Mouse (Mus musculus) midbrain, embryonic 11.5 days (tissue): Measurements from ENCODE around the gene Abce1. TPM values are rescaled to one million over a fixed set of nuclear protein-coding genes. Genes with fewer than 3 reads are reported as not detected.

Experiments used
- ATAC-seq: fragments of 200-750 bp; cut with Nextera tagmentation; 2 replicates; pipeline ENCODE4 v1.8.0; 2017; ENCODE audit warnings: moderate TSS enrichment, moderate library complexity; ENCODE audit not compliant: low FRiP score
- DNase-seq: peaks from one replicate; pipeline ENCODE4 v3.0.0; 2015; ENCODE audit warnings: low spot score; ENCODE audit errors: missing footprints
- H3K27ac ChIP-seq: fragments of 300-500 bp; sonication (generic); 2 replicates; pipeline ENCODE4 v1.5.1; 2014; ENCODE audit warnings: low read depth, low read length
- H3K27me3 ChIP-seq: fragments of 300-500 bp; sonication (generic); 2 replicates; pipeline ENCODE4 v1.6.1; 2014; ENCODE audit warnings: mild to moderate bottlenecking, low read length, moderate library complexity, mixed read lengths; ENCODE audit not compliant: control insufficient read depth, insufficient read depth
- H3K36me3 ChIP-seq: fragments of 300-500 bp; sonication (generic); 2 replicates; pipeline ENCODE4 v1.6.1; 2014; ENCODE audit warnings: mild to moderate bottlenecking, low read length, moderate library complexity, mixed read lengths; ENCODE audit not compliant: control insufficient read depth, insufficient read depth
- H3K4me1 ChIP-seq: fragments of 300-500 bp; sonication (generic); 2 replicates; pipeline ENCODE4 v1.6.1; 2014; ENCODE audit warnings: low read length; ENCODE audit not compliant: control insufficient read depth, insufficient read depth
- H3K4me2 ChIP-seq: fragments of 300-500 bp; sonication (generic); 2 replicates; pipeline ENCODE4 v1.6.1; 2014; ENCODE audit warnings: mild to moderate bottlenecking, moderate library complexity
- H3K4me3 ChIP-seq: fragments of 300-500 bp; sonication (generic); 2 replicates; pipeline ENCODE4 v1.5.1; 2014; ENCODE audit warnings: low read depth, low read length
- H3K9ac ChIP-seq: fragments of 300-500 bp; sonication (generic); 2 replicates; pipeline ENCODE4 v1.6.1; 2014; ENCODE audit warnings: low read length
- H3K9me3 ChIP-seq: fragments of 300-500 bp; sonication (generic); 2 replicates; pipeline ENCODE4 v1.6.1; 2016; ENCODE audit warnings: low read length; ENCODE audit not compliant: control insufficient read depth
- WGBS: fragments of 180-500 bp; shearing (Covaris S2); extraction: QIAGEN DNeasy Blood & Tissue Kit; methylation state at CpG from one replicate; pipeline ENCODE4 v1.1.7; 2014; 5-methylcytosine and 5-hydroxymethylcytosine counted together
- polyA plus RNA-seq: library from polyadenylated mRNA; unstranded; fragments of >200 nt; fragmentation: Nextera tagmentation; extraction: Ambion mirVana; gene quantifications from 2 replicates; pipeline ENCODE4 v1.2.1, GENCODE M21; 2014

Abce1 gene
- polyA plus RNA-seq, 1 experiment from 2014 or later, result 139 TPM

DNA sequence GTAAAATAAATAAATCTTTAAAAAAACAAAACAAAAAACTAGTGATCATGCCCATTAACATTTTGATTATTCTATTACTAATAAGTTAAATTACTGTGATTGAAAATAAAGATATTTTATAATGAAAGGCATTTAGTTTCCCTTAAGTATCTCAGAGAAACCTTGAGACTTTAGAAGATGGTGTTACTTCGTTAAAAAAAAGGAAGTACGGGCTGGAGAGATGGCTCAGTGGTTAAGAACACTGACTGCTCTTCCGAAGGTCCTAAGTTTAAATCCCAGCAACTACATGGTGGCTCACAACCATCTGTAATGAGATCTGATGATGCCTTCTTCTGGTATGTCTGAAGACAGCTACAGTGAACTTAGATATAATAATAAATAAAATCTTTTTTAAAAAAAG lies 74.3 kb downstream of the Abce1 start:
- H3K9ac ChIP-seq, result no peak overlapping the region
- no peaks in the 10 kb centered on the region for H3K9me3 ChIP-seq
- no peaks in the 10 kb centered on the region for H3K36me3 ChIP-seq
- H3K4me2 ChIP-seq, result no peak overlapping the region
- DNase-seq (no peak), ATAC-seq (no peak)
- no peak overlapping the region for H3K4me3 ChIP-seq
- no peak overlapping the region for H3K27ac ChIP-seq
- H3K4me1 ChIP-seq, result peaks cover 17% of the 10 kb centered on the region
- H3K27me3 ChIP-seq, result no peaks in the 10 kb centered on the region
- WGBS, result 91% methylated on average over 3 of the region's 3 CpGs

DNA sequence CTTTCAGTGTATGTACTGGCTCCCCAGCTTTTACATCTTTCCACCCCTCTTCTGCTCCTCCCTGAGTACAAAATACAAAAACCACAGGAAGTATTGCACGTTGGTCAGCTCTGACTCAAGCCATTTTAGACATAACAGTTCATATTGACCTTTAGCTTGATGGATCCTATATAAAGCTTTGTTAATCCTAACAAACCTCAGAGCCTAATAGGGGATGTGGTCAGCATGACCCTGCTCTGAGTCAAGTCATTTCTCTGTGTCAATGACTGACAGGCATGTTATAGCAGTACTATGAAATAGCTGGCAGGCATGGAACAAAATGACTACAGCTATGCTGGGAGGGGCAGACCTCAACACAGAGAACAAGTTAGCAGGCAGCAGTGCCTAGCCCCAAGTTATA lies 75.4 kb downstream of the Abce1 start:
- H3K9me3 ChIP-seq, result no peaks in the 10 kb centered on the region
- ATAC-seq (no peak), DNase-seq (no peak)
- H3K4me3 ChIP-seq, result no peak overlapping the region
- 91% methylated on average over 1 of the region's 1 CpGs for WGBS
- H3K36me3 ChIP-seq, result no peaks in the 10 kb centered on the region
- H3K27ac ChIP-seq, result no peak overlapping the region
- H3K4me2 ChIP-seq, result no peak overlapping the region
- H3K27me3 ChIP-seq, result no peaks in the 10 kb centered on the region
- H3K9ac ChIP-seq, result no peak overlapping the region
- H3K4me1 ChIP-seq, result peaks cover 7% of the 10 kb centered on the region

DNA sequence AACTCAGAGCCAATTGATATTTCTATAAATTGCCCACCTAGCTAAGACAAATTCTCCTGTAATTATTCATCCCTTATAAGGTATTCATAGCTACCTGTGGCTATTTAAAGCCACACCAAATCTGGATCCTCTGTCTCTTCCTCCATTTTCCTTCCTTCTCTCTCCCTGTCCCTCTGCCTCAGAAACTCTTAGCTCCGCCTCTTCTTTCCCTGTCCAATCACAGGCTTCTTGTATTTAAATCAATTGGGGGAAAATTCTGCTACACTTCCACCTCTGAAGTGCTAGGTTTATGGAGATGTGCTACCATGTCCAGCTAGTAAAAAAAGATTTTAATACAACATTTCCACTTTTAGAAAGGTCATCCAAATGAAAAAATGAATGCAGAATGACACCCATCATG lies 76.0 kb downstream of the Abce1 start:
- Histone ChIP-seq H3K4me3 (no peak overlapping the region), H3K27me3 (no peaks in the 10 kb centered on the region), H3K4me1 (peaks cover under 1% of the 10 kb centered on the region; the same call in 1 of the 2 replicates), H3K27ac (no peak overlapping the region), H3K9ac (no peak overlapping the region), H3K36me3 (no peaks in the 10 kb centered on the region), H3K4me2 (no peak overlapping the region), H3K9me3 (no peaks in the 10 kb centered on the region)
- no peak for ATAC-seq
- no peak for DNase-seq
- WGBS, result 87% methylated on average over 1 of the region's 1 CpGs

Other genes with a start within 250 kb of the Abce1 start
- 22.2 and 22.7 TPM in 2 replicates for gene Otud4, start 72.1 kb downstream of the Abce1 start, polyA plus RNA-seq
- 43.7 and 46.6 TPM in 2 replicates for gene Anapc10, start 80 bp upstream of the Abce1 start, polyA plus RNA-seq